Mouse (Mus musculus): ENCODE data around the gene Nme7. TPM values are rescaled to one million over a fixed set of nuclear protein-coding genes. Genes with fewer than 3 reads are reported as not detected.

Gene Nme7
- polyA plus RNA-seq, 1 experiment from 2014 or later: 31.0 TPM

GRCm38 (mm10) chr1:164471632-164472031, 167.7 kb downstream of the Nme7 start:
- WGBS: 90% methylated on average over 5 of the region's 5 CpGs
- Histone ChIP-seq H3K4me1 (replicated peaks) (0 out of 2 replicates have a peak, but pooled peaks cover 7% of the 10 kb centered on the region), H3K27ac (replicated peaks) (no peak overlapping the region), H3K36me3 (no peaks in the 10 kb centered on the region), H3K4me2 (no peak overlapping the region), H3K27me3 (no peaks in the 10 kb centered on the region), H3K4me3 (no peak overlapping the region), H3K9me3 (no peaks in the 10 kb centered on the region), H3K9ac (no peak overlapping the region)
- ATAC-seq (ENCODE audit: low read depth): no peak

- Histone ChIP-seq H3K4me3 (no peak overlapping the region), H3K4me2 (no peak overlapping the region), H3K4me1 (replicated peaks) (0 out of 2 replicates have a peak, but pooled peaks cover 7% of the 10 kb centered on the region), H3K27me3 (no peaks in the 10 kb centered on the region), H3K36me3 (no peaks in the 10 kb centered on the region), H3K27ac (replicated peaks) (no peak overlapping the region), H3K9ac (no peak overlapping the region), H3K9me3 (no peaks in the 10 kb centered on the region)
- 91% methylated on average over 7 of the region's 7 CpGs for WGBS
- no peak for ATAC-seq (ENCODE audit: low read depth)
These were observed 169.5 kb downstream of the Nme7 start for GRCm38 (mm10) chr1:164473398-164473797.

GRCm38 (mm10) chr1:164474310-164474709, 170.4 kb downstream of the Nme7 start:
- no peak overlapping the region for H3K4me3 ChIP-seq
- H3K36me3 ChIP-seq: no peaks in the 10 kb centered on the region
- no peaks in the 10 kb centered on the region for H3K27me3 ChIP-seq
- H3K9me3 ChIP-seq: no peaks in the 10 kb centered on the region
- no peak overlapping the region for H3K27ac ChIP-seq (replicated peaks)
- H3K4me1 ChIP-seq (replicated peaks): 0 out of 2 replicates have a peak, but pooled peaks cover 7% of the 10 kb centered on the region
- 88% methylated on average over 6 of the region's 6 CpGs for WGBS
- no peak for ATAC-seq (ENCODE audit: low read depth)
- no peak overlapping the region for H3K9ac ChIP-seq
- no peak overlapping the region for H3K4me2 ChIP-seq

- no peaks in the 10 kb centered on the region for H3K27me3 ChIP-seq
- 56% methylated on average over 7 of the region's 7 CpGs for WGBS
- ATAC-seq (ENCODE audit: low read depth): peak; percentile 53; the same call in 1 of the 2 replicates
- 0 out of 2 replicates have a peak, but pooled peaks cover 7% of the 10 kb centered on the region for H3K4me1 ChIP-seq (replicated peaks)
- H3K9ac ChIP-seq: no peak overlapping the region
- no peak overlapping the region for H3K4me3 ChIP-seq
- no peaks in the 10 kb centered on the region for H3K36me3 ChIP-seq
- H3K9me3 ChIP-seq: no peaks in the 10 kb centered on the region
- H3K27ac ChIP-seq (replicated peaks): no peak overlapping the region
- H3K4me2 ChIP-seq: no peak overlapping the region
These were observed 171.0 kb downstream of the Nme7 start for GRCm38 (mm10) chr1:164474778-164475511.

- Histone ChIP-seq H3K27ac (replicated peaks) (no peak overlapping the region), H3K4me1 (replicated peaks) (0 out of 2 replicates have a peak, but pooled peaks cover 7% of the 10 kb centered on the region), H3K27me3 (no peaks in the 10 kb centered on the region), H3K4me3 (no peak overlapping the region), H3K9me3 (no peaks in the 10 kb centered on the region), H3K36me3 (no peaks in the 10 kb centered on the region), H3K4me2 (no peak overlapping the region), H3K9ac (no peak overlapping the region)
- no peak for ATAC-seq (ENCODE audit: low read depth)
- 87% methylated on average over 4 of the region's 4 CpGs for WGBS
These were observed 172.0 kb downstream of the Nme7 start for GRCm38 (mm10) chr1:164475895-164476294.

- H3K27me3 ChIP-seq: no peaks in the 10 kb centered on the region
- 85% methylated on average over 5 of the region's 5 CpGs for WGBS
- no peak overlapping the region for H3K4me3 ChIP-seq
- no peak overlapping the region for H3K9ac ChIP-seq
- ATAC-seq (ENCODE audit: low read depth): no peak
- H3K27ac ChIP-seq (replicated peaks): no peak overlapping the region
- H3K4me1 ChIP-seq (replicated peaks): no peaks in the 10 kb centered on the region
- no peaks in the 10 kb centered on the region for H3K9me3 ChIP-seq
- no peaks in the 10 kb centered on the region for H3K36me3 ChIP-seq
- H3K4me2 ChIP-seq: no peak overlapping the region
These were observed 177.1 kb downstream of the Nme7 start for GRCm38 (mm10) chr1:164480755-164481644.

- Histone ChIP-seq H3K9me3 (no peaks in the 10 kb centered on the region), H3K36me3 (no peaks in the 10 kb centered on the region), H3K9ac (no peak overlapping the region), H3K4me2 (no peak overlapping the region), H3K4me3 (no peak overlapping the region), H3K4me1 (replicated peaks) (no peaks in the 10 kb centered on the region), H3K27me3 (no peaks in the 10 kb centered on the region), H3K27ac (replicated peaks) (no peak overlapping the region)
- ATAC-seq (ENCODE audit: low read depth): no peak
- 74% methylated on average over 9 of the region's 9 CpGs for WGBS
These were observed 177.9 kb downstream of the Nme7 start for GRCm38 (mm10) chr1:164481645-164482354.

- no peak for ATAC-seq (ENCODE audit: low read depth)
- Histone ChIP-seq H3K4me3 (no peak overlapping the region), H3K27me3 (no peaks in the 10 kb centered on the region), H3K9me3 (no peaks in the 10 kb centered on the region), H3K27ac (replicated peaks) (no peak overlapping the region), H3K36me3 (no peaks in the 10 kb centered on the region), H3K9ac (no peak overlapping the region), H3K4me2 (no peak overlapping the region), H3K4me1 (replicated peaks) (no peaks in the 10 kb centered on the region)
- WGBS: 75% methylated on average over 3 of the region's 3 CpGs
These were observed 178.9 kb downstream of the Nme7 start for GRCm38 (mm10) chr1:164482833-164483232.

GRCm38 (mm10) chr1:164483728-164484127, 179.8 kb downstream of the Nme7 start:
- Histone ChIP-seq H3K9ac (no peak overlapping the region), H3K4me2 (no peak overlapping the region), H3K27me3 (no peaks in the 10 kb centered on the region), H3K27ac (replicated peaks) (no peak overlapping the region), H3K4me1 (replicated peaks) (no peaks in the 10 kb centered on the region), H3K9me3 (no peaks in the 10 kb centered on the region), H3K36me3 (no peaks in the 10 kb centered on the region), H3K4me3 (no peak overlapping the region)
- no peak for ATAC-seq (ENCODE audit: low read depth)
